Mouse (Mus musculus) stomach, postnatal 0 days (tissue): ENCODE results near the gene Sall1.

ENCODE experiments used
- CTCF ChIP-seq: IDR thresholded peaks from 2 replicates; pipeline ENCODE4 v1.5.1; 2016; ENCODE audit warnings: antibody characterized with exemption, low read depth, mild to moderate bottlenecking, moderate library complexity
- EP300 ChIP-seq: optimal IDR thresholded peaks from 2 replicates; pipeline ENCODE3; 2016; ENCODE audit warnings: antibody characterized with exemption

GRCm38 (mm10) chr8:89045218-89045601, 1.2 kb upstream of the Sall1 start:
- TF ChIP-seq CTCF, result no peak
- TF ChIP-seq EP300, result no peak
